Mouse (Mus musculus) heart, postnatal 0 days (tissue): Measurements from ENCODE around the gene Spata32. TPM values are rescaled to one million over a fixed set of nuclear protein-coding genes. Genes with fewer than 3 reads are reported as not detected.

Experiments
- ATAC-seq: fragments of 200-750 bp; cut with Nextera tagmentation; 2 replicates; pipeline ENCODE4 v1.8.0; 2017; ENCODE audit warnings: low read depth, moderate number of reproducible peaks, moderate library complexity; ENCODE audit not compliant: insufficient read depth
- DNase-seq: peaks from one replicate; pipeline ENCODE4 v3.0.0-alpha.2; 2016; ENCODE audit warnings: low spot score
- H3K27ac ChIP-seq: fragments of 300-500 bp; sonication (generic); 2 replicates; pipeline ENCODE4 v1.5.1; 2014; ENCODE audit warnings: low read depth, mild to moderate bottlenecking
- H3K27me3 ChIP-seq: fragments of 300-500 bp; sonication (generic); 2 replicates; pipeline ENCODE4 v1.6.1; 2014; ENCODE audit warnings: low read length, mixed read lengths; ENCODE audit not compliant: control insufficient read depth, insufficient read depth
- H3K36me3 ChIP-seq: fragments of 300-500 bp; sonication (generic); replicated peaks from 2 replicates; pipeline ENCODE4 v1.6.1; 2014; ENCODE audit warnings: low read length, mixed read lengths; ENCODE audit not compliant: control insufficient read depth, insufficient read depth
- H3K4me1 ChIP-seq: fragments of 300-500 bp; sonication (generic); 2 replicates; pipeline ENCODE4 v1.6.1; 2014; ENCODE audit warnings: antibody characterized with exemption; ENCODE audit not compliant: control insufficient read depth, insufficient read depth
- H3K4me2 ChIP-seq: fragments of 300-500 bp; sonication (generic); 2 replicates; pipeline ENCODE4 v1.6.1; 2014; ENCODE audit warnings: low read depth, mild to moderate bottlenecking, low read length, moderate library complexity
- H3K4me3 ChIP-seq: fragments of 300-500 bp; sonication (generic); 2 replicates; pipeline ENCODE4 v1.5.1; 2014; ENCODE audit warnings: low read depth, low read length
- H3K9ac ChIP-seq: fragments of 300-500 bp; sonication (generic); replicated peaks from 2 replicates; pipeline ENCODE4 v1.6.1; 2014; ENCODE audit warnings: low read depth, low read length, mixed read lengths
- H3K9me3 ChIP-seq: fragments of 300-500 bp; sonication (generic); replicated peaks from 2 replicates; pipeline ENCODE4 v1.6.1; 2016; ENCODE audit warnings: low read length; ENCODE audit not compliant: control insufficient read depth
- CTCF ChIP-seq: IDR thresholded peaks from 2 replicates; pipeline ENCODE4 v1.5.1; 2016; ENCODE audit warnings: antibody characterized with exemption, control low read depth, low read depth
- EP300 ChIP-seq: IDR thresholded peaks from 2 replicates; pipeline ENCODE4 v1.6.1; 2016; ENCODE audit warnings: antibody characterized with exemption, low read depth
- WGBS: fragments of 180-500 bp; shearing (Covaris S2); extraction: QIAGEN DNeasy Blood & Tissue Kit; methylation state at CpG from one replicate; pipeline ENCODE4 v1.1.7; 2014; 5-methylcytosine and 5-hydroxymethylcytosine counted together
- polyA plus RNA-seq: library from polyadenylated mRNA; unstranded; fragments of >200 nt; fragmentation: Nextera tagmentation; extraction: Ambion mirVana; gene quantifications from 2 replicates; pipeline ENCODE4 v1.2.1, GENCODE M21; 2015
- total RNA-seq: library from RNA; depleted of rRNA; stranded (reverse); fragments of >200 nt; gene quantifications from 2 replicates; pipeline ENCODE4 v1.2.3, GENCODE M21; 2014; ENCODE audit warnings: low replicate concordance

Gene Spata32
- total and polyA plus RNA-seq, 2 experiments from 2014 or later: not detected

- Histone ChIP-seq H3K4me2 (peak overlapping the region; percentile 13; the same call in 1 of the 2 replicates), H3K4me3 (no peak overlapping the region), H3K27ac (no peak overlapping the region), H3K9me3 (no peaks in the 10 kb centered on the region), H3K9ac (no peak overlapping the region; the same call in 1 of the 2 replicates), H3K36me3 (no peaks in the 10 kb centered on the region), H3K4me1 (peaks cover 36% of the 10 kb centered on the region), H3K27me3 (no peaks in the 10 kb centered on the region)
- 86% methylated on average over 20 of the region's 20 CpGs for WGBS
- TF ChIP-seq EP300: no peak
- TF ChIP-seq CTCF: no peak
- ATAC-seq (no peak), DNase-seq (no peak)
Measured at GRCm38 (mm10) chr11:103264427-103265005, 46.3 kb upstream of the Spata32 start.

- H3K4me2 ChIP-seq: peak overlapping the region; percentile 9; the same call in 1 of the 2 replicates
- H3K9ac ChIP-seq: no peak overlapping the region
- DNase-seq (no peak), ATAC-seq (no peak)
- H3K9me3 ChIP-seq: no peaks in the 10 kb centered on the region
- H3K27me3 ChIP-seq: no peaks in the 10 kb centered on the region
- no peak overlapping the region for H3K4me3 ChIP-seq
- no peak overlapping the region for H3K27ac ChIP-seq
- no peaks in the 10 kb centered on the region for H3K36me3 ChIP-seq
- 57% methylated on average over 10 of the region's 10 CpGs for WGBS
- H3K4me1 ChIP-seq: peaks cover 36% of the 10 kb centered on the region
- no peak for TF ChIP-seq CTCF
- no peak for TF ChIP-seq EP300
Measured at GRCm38 (mm10) chr11:103263551-103263950, 45.3 kb upstream of the Spata32 start.

- Histone ChIP-seq H3K27me3 (no peaks in the 10 kb centered on the region), H3K9ac (peak overlapping the region; percentile 18; the same call in 1 of the 2 replicates), H3K4me3 (peak overlapping the region; percentile 7; the same call in 1 of the 2 replicates), H3K4me1 (peaks cover 30% of the 10 kb centered on the region), H3K27ac (peak overlapping the region; percentile 27), H3K4me2 (peak overlapping the region; percentile 44), H3K36me3 (no peaks in the 10 kb centered on the region), H3K9me3 (no peaks in the 10 kb centered on the region)
- TF ChIP-seq CTCF (no peak), EP300 (no peak)
- 53% methylated on average over 20 of the region's 20 CpGs for WGBS
- ATAC-seq (no peak), DNase-seq (peak; percentile 50)
Measured at GRCm38 (mm10) chr11:103262412-103263267, 44.4 kb upstream of the Spata32 start.

- Histone ChIP-seq H3K4me2 (peak overlapping the region; percentile 44), H3K27me3 (no peaks in the 10 kb centered on the region), H3K4me1 (peaks cover 30% of the 10 kb centered on the region), H3K9ac (peak overlapping the region; percentile 18; the same call in 1 of the 2 replicates), H3K4me3 (peak overlapping the region; percentile 7; the same call in 1 of the 2 replicates), H3K9me3 (no peaks in the 10 kb centered on the region), H3K27ac (peak overlapping the region; percentile 27), H3K36me3 (no peaks in the 10 kb centered on the region)
- no peak for DNase-seq
- TF ChIP-seq CTCF: no peak
- TF ChIP-seq EP300: no peak
- ATAC-seq: no peak
- 65% methylated on average over 7 of the region's 7 CpGs for WGBS
Measured at GRCm38 (mm10) chr11:103261671-103262411, 43.6 kb upstream of the Spata32 start.

- no peaks in the 10 kb centered on the region for H3K9me3 ChIP-seq
- H3K27ac ChIP-seq: no peak overlapping the region
- no peak for TF ChIP-seq EP300
- no peak for TF ChIP-seq CTCF
- ATAC-seq (no peak), DNase-seq (no peak)
- no peaks in the 10 kb centered on the region for H3K36me3 ChIP-seq
- peaks cover 19% of the 10 kb centered on the region for H3K4me1 ChIP-seq
- no peak overlapping the region for H3K4me2 ChIP-seq
- no peaks in the 10 kb centered on the region for H3K27me3 ChIP-seq
- no peak overlapping the region for H3K9ac ChIP-seq
- H3K4me3 ChIP-seq: no peak overlapping the region
- 83% methylated on average over 12 of the region's 12 CpGs for WGBS
Measured at GRCm38 (mm10) chr11:103260515-103261192, 42.4 kb upstream of the Spata32 start.
